Mouse (Mus musculus): ENCODE results near the gene Ccm2. TPM values are rescaled to one million over a fixed set of nuclear protein-coding genes. Genes with fewer than 3 reads are reported as not detected.

Ccm2 gene
- total RNA-seq, 2 experiments from 2014 or later = 39.8 to 55.5 TPM

DNA sequence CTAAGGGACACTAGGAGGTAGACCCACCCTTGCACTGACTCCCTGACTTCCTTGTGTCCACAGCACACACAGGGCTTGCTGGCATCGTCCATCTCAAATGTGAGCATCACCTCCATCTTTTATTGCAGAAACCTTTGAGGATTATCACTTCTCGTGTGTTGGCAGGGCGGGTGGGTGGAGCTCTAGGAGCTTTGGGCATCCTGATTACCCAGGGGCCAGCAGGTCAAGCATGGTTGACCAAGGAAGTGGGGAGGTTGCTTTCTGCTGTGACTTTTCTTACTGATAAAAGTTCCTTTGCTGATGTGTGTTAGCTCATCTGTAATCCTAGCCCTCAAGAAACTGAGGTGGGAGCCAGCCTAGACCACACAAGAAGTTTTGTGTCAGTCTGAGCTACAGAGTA is 29.5 kb downstream of the Ccm2 start:
- ATAC-seq (replicated peaks; ENCODE audit: poor library complexity, severe bottlenecking) = no peak

DNA sequence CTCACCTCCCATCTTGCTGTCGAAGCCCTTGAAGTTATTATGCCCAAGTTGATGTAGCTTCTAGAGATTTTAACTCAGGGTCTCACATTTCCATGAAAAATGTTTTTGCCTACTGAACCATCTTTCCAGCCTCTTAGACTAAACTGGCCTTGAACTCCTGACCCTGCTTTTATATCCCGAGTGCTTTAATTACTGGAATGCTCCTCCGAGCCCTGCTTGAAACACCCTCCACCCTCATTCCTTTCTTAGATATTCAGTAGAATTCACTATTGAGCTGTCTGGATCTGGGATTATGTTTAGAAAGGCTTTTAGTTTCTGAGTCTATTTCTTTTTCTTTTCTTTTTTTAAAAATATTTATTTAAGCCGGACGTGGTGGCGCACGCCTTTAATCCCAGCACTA is 32.7 kb downstream of the Ccm2 start:
- ATAC-seq (replicated peaks; ENCODE audit: poor library complexity, severe bottlenecking) = no peak

DNA sequence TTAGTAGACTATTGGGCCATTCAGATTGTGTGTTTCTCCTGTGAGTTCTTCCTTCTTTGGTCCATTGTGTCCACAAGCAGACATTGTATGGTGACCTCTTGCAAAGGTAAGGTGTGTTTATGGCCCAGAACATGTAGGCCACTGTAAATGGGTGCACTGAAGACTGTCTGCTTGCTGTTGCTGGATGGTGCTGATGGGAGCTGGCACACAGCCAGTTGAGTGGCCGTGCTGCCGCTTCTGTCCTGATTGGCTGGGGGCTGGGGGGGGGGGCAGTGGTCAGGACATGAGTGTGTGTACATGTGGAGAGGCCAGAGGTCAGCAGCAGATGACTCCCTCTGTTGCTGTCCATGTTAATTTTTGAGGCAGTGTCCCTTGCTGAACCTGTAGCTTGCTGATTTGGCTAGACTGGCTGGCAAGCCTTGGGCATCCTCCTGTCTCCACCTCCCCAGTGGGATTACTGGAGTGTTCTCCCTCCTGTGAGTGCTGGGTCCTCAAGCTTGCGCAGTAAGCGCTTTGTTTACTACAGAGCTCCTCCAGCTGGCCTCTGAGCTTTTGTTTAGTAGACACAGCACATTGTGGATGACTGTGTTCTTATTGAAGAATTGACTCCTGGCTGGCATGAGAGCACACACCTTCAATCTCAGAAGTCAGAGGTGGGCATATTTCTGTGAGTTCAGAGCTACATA is 33.5 kb downstream of the Ccm2 start:
- no peak for ATAC-seq (replicated peaks; ENCODE audit: poor library complexity, severe bottlenecking)

DNA sequence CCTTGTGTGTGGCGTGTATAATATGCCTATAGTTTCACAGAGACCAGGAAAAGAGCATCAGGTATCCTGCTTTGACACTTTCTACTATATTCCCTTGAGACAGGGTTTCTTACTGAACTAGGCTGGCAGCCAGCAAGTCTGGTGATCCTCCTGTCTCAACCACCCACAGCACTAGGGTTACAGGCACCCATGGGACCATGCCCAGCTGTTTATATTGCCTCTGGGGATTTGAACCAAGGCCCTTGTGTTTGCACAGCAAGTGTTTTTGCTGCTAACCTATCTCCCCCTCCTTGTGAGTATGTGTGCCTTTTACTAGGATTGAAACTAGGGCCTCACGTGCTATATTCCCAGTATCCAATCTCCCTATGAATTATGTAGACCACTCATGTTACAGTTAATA is 34.9 kb downstream of the Ccm2 start:
- ATAC-seq (replicated peaks; ENCODE audit: poor library complexity, severe bottlenecking) = no peak

DNA sequence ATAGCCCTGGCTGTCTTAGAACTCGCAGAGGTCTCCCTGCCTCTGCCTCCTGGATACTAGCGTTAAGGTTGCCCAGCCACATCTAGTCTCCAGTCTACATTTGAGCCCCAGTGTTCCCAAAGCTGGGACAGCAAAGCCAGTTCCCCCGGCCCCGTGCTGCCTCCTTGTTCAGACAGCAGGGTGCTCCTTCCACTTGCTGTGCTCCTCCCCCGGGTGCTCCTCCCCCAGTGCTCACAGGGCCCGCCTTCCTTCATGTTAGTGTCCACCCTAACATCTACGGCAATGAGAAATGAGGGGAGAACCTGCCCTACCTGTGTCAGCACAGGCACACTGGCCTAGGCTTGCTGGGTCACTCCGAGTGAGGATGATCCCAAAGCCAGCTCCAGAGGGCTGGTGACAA is 39.1 kb downstream of the Ccm2 start:
- no peak for ATAC-seq (replicated peaks; ENCODE audit: poor library complexity, severe bottlenecking)

DNA sequence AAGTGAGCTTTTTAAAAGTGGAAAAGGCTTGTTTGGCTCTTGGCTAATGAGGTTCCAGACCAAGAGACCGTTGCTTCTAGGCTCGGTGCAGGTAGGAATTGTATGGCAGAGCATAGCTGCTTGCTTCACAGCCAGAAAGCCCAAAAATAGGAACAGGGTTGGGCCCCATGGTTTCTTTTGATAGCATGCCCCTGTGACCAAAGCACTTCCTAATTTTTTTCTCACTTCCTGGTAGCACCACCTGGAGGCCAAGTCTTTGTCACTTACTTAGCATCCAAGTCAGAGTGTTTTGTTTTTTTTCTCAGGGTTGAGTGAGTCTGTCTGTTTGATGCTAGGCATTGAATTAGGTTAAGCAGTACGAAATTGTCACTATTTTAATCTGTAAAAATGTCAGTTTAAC is 40.0 kb downstream of the Ccm2 start:
- ATAC-seq (replicated peaks; ENCODE audit: poor library complexity, severe bottlenecking) = peak; percentile 74

DNA sequence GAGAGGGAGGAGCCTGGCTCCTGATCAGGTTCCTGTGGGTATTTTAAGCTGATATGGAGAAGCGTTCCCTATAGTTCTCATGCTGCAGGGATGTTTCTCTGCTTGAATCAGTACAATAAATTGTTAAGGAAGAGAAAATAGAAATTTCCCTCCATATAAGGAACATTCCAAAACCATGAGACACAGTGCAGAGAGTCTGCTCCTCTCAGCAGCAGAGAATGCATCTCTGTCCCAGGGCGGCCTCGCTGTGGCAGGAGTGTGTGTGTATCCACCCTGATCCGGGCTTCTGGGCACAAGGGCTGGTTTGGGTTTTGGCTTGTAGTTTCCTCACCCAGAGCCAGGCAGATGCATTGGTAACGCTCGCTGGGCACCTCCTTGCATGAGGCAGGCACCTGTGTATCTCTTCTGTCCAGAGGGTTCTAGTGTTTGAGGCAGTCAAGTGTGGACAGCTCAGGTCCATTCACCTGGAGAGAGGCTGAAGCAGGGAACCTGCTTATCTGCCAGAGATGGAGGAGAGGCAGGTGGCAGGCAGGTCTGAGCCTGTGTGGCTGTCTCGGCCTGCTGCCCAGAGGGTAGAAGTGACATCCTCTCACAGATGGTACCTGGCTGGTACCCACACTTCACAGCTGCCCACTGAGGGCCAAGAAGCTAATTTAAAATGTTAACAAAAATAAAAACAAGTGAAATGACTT is 40.7 kb downstream of the Ccm2 start:
- no peak for ATAC-seq (replicated peaks; ENCODE audit: poor library complexity, severe bottlenecking)

DNA sequence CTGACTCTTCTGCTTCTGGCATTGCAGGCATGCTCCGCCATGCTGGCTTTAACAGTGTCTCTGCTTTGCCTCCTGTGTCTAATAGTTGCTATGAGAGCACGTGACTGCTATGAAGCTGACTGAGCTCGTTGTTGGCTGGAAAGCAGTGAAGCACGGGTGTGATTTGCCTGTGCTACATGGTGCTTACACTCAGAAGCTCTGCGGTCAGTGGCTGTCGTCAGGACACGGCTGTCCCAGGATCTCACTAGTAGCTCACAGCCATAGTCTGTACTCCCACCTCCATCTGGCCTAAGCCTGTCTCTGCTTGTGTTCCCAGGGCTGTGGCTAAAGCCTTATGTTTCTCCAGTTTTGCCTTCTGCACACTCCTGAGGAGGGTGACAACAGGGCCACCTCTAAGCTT is 41.6 kb downstream of the Ccm2 start:
- no peak for ATAC-seq (replicated peaks; ENCODE audit: poor library complexity, severe bottlenecking)

DNA sequence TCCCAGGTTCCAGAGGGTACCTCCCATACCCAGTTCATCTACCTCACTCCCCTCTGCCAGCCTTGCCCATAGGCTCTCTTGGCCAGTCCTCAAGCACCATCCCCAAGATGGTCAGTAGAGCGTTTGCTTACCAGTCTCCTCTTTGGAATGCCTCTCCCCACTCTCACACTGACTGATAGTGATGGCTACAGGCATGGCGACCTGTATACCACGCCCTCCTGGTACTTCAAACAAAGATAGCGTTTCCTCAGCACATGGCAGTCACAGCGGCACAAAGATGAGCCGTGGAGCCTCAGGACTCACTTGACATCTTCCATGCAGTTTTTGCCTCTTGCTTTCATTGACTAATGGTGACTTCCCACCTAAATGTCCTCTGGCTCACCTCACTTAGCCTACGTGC is 43.2 kb downstream of the Ccm2 start:
- ATAC-seq (replicated peaks; ENCODE audit: poor library complexity, severe bottlenecking) = no peak

DNA sequence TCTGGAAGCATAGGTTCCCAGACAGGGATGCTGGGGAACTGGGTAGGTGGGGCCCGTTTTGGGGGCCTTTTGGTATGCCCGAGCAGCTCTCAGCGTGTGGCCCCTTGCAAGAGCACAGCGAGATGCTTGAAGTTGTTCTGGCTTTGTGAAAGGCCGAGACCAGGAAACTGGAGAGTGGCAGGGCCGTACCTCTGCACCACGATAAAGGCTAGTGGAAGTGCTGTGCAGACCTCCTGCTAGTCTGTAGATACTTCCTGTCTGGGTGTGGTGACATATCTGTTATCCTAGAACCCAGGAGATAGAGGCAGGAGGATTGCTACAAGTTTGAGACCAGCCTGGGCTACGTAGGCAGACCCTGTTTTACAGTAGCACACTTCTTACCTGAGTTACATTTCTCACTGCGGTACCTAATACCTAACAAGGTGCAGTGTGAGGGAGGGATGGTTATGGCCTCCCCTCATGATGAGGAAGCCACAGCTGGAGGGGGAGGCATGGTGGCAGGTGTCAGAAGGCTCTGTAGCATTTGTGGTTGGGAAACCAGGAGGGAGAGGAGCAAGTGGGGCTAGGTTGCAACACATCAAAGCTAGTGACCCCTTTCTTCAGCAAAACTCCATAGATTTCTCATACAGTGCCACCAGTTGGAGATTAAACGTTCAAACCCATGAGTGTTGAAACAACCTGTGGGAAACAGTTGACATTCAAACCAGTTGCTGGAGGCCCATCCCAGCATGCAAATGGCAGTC is 44.4 kb downstream of the Ccm2 start:
- peak; percentile 68 for ATAC-seq (replicated peaks; ENCODE audit: poor library complexity, severe bottlenecking)

DNA sequence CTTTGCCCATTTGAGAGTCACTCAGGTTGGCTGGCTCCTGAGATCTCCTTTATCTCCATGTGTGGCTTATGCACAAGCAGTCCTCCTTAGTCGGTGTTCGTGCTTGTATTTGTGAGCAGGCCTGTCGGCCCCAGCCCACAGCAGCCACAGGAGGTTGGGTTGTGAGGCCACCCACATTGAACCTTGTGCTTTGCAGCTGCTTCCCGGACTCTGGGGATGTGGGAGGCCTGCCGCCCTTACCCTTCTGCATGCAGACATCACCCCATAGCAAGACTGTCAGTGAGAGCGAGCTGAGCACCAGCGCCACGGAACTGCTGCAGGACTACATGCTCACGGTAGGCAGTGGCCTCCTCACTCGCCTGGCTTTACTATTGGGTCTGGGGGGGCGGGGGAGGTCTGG is 46.7 kb downstream of the Ccm2 start:
- ATAC-seq (replicated peaks; ENCODE audit: poor library complexity, severe bottlenecking) = no peak

DNA sequence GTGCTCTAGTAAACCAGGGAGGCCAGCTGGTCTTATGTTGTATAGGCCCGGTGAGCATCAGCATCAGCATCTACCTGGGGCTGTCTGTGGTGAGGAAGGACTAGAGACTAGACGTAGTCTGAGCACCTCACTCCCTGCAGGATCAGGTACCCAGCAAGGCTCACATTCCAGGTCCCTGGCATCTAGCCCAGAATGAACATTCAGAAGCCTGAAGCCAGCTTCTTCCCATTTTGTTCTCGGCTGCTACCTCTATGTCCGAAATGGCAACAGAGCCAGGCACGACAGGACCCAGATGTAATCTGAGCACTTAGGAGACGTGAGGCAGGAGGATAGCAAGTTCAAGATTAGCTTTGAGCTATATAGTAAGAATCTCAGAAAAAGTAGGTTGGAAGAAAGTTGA is 48.2 kb downstream of the Ccm2 start:
- no peak for ATAC-seq (replicated peaks; ENCODE audit: poor library complexity, severe bottlenecking)

DNA sequence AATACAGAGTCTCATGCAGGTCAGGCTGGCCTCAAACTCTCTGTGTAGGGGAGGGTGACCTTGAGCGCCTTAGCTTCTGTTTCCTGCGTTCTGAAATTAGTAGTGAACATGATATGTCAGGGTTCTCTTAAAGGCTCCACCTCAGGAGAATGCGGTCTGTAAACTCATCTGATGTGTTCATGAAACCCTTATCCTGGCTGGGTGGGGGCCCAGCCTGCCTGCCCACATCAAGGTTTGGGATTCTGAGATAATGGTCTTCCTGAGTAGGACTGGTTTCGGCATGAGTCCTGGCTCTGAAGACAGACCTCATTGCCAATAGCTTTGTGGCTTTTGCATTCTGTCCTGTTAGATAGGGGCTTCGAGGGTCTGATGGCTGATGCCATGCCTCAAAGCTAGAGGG is 48.7 kb downstream of the Ccm2 start:
- ATAC-seq (replicated peaks; ENCODE audit: poor library complexity, severe bottlenecking) = no peak

DNA sequence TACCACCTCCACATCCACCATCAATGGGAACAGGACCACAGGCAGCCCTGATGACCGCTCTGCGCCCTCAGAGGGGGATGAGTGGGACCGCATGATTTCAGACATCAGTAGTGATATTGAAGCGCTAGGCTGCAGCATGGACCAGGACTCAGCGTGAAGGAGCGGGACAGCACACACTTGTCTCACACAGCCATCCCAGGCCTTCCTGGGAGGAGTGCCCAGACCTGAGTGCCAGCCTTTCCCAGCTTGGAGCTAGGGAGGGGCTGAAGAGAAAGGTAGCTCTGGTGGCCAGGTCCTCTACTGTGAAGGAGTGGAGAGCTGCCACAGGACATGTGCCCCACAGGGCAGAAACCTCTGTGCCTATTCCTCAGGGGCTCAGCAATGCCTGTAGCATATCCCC is 49.5 kb downstream of the Ccm2 start:
- ATAC-seq (replicated peaks; ENCODE audit: poor library complexity, severe bottlenecking) = no peak

DNA sequence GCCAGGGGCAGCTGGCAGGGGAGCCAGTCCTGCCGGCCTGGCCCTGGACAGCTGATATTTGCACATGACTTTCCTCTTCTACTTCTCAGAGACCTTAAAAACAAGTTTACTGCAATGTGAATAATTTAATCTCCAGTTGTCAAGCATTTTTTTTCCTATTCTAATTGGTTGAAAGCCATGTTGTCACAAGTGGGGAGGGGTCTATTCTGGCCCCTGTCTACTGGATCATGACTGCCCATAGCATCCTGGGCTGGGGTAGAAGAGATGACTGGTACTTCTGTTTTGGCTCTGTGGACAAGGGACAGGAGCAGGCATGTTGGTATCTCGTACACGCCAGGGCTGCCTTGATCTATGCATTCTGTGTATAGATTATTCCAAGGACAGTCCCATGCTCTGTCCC is 49.9 kb downstream of the Ccm2 start:
- ATAC-seq (replicated peaks; ENCODE audit: poor library complexity, severe bottlenecking) = no peak

DNA sequence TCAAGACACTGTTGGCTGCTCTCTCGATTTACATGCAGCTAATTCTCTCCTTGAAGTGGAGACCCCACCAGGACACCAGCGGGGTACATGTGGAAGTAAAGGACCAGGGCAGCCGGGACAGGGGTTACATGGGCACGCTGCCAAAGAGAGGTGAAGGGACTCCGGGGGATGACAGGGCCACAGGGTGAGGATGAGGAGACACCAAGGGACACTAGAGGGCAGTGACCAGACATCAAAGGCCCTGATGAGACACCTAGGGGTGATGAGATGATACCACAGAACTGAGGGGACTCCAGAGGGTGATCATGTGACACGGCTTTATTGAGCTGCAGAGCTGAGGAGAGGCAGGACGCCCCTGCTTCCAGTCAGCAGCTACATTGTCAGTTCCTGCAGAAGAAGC is 50.8 kb downstream of the Ccm2 start:
- ATAC-seq (replicated peaks; ENCODE audit: poor library complexity, severe bottlenecking) = peak; percentile 21; the same call in 1 of the 2 replicates

DNA sequence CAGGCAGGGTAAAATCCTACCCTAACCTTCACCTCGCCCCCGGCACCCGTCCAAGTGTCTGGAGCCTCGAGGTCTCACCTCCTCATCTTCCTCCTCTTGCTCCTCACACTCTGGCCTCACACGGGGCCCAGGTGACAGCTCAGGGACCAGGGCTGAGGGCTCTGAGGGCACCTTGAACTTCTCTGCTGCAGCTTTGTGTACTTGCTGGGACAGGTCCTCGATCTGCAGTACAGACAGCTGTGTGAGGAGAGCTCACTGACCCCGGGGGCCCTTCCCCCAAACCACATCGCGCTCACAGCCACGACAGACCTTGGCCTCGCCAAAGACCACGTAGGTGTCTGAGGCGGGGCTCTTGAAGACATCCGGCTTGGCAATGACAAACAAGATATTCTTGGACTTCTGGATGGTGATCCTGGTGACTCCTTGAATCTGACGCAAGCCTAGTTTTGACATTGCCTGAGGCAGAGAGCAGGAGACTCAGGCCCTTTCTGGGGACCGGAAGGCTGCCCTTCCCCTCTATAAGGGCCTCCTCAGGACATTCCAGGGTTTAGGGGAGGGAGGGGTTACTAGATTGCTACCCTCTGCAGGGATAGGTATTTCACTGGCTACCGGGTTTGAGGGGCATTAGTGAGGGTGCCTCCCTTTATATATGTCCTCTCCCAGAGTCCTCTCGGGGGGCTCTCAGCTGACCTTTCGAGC is 51.7 kb downstream of the Ccm2 start:
- ATAC-seq (replicated peaks; ENCODE audit: poor library complexity, severe bottlenecking) = no peak

DNA sequence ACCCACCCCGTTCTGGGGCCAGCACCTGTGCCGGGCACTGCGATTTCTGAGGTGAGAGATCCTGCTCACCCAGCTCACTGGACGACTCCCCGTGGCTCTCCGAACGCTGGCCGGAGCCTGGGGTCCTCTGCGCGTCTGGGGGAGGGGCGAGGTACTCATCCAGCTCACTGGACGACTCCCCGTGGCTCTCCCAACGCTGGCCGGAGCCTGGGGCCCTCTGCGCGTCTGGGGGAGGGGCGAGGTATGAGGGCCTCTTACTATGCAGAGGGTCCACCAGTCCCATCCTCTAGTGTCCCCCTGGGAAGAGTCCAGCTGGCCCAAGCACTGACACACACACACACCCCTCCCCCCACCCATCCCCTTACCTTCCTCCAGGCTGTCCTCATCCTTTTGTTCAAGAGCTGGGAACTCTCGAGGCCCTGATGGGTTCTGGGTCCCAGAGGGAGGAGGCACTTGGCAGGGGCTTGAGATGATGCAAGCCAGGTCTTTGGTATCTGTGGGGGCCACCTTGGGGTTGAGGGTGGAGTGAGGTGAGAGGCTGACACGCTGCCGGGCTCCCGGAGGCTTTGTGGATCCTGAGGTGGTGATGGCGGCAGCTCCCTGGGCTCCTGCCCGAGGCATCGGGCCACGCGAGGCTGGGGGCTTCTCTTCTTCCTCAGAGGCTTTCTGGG is 52.5 kb downstream of the Ccm2 start:
- no peak for ATAC-seq (replicated peaks; ENCODE audit: poor library complexity, severe bottlenecking)

DNA sequence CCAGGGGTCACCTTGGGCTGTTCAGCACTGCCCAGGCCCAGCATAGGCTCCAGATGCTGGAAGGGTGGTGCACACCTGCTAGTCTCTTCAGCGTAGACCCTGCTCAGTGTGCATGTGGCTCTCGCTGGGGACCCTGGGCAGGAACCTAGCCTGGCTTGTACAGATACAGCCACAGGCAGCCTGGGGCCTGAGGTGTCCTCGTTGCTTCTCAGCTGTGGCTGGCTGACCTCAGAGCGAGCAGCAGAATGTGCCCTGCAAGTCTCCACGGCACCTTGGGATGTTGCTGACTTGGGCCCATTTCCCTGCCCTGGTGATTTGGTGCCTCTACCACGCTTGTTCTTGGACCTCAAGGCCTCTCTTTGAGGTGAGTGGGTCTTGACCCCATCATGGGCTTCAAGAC is 53.1 kb downstream of the Ccm2 start:
- ATAC-seq (replicated peaks; ENCODE audit: poor library complexity, severe bottlenecking) = no peak

DNA sequence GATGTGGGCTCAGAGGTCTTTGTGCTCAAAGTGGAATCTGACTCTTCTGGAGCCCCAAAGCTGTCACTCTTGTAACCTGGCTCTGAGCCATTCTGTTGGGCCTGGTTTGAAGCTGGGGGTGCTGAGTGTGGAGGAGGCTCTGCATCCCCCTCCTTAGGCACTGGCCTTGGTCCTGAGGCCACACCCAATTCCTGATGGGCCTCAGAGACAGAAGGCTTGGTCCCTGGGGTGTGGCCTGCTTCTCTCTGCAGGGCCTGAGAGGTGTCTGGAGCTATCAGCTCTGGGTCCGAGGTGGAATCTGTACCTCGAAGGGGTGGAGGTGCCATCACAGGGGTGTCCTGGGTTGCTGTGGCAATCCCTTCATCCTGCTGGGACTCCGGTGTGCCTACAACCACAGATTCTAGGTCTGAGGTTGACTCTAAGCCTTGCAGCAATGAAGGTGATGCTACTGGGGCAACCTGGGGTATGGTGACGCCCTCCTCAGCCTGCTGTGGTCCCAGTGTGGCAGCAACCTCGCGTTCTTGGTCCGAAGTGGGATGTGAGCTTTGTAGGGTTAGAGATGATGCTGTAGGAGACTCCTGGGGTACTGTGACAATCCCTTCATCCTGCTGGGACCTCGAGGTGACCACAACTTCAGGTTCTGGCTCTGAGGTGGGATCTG is 53.7 kb downstream of the Ccm2 start:
- no peak for ATAC-seq (replicated peaks; ENCODE audit: poor library complexity, severe bottlenecking)

Measured in granulocyte monocyte progenitor cell, adult 5-6 weeks (primary cell).